Mouse (Mus musculus) central nervous system, embryonic 14 days (tissue): Measurements from ENCODE around the gene Sox30. TPM values are rescaled to one million over a fixed set of nuclear protein-coding genes. Genes with fewer than 3 reads are reported as not detected.

Experiments
- polyA plus RNA-seq: library from polyadenylated mRNA; depleted of rRNA; stranded (reverse); fragments of >200 nt; gene quantifications from 2 replicates; pipeline ENCODE4 v1.2.3, GENCODE M21; 2012; rRNA removed

The Sox30 gene
- polyA plus RNA-seq = 0.31 and 0.53 TPM in 2 replicates

DNA sequence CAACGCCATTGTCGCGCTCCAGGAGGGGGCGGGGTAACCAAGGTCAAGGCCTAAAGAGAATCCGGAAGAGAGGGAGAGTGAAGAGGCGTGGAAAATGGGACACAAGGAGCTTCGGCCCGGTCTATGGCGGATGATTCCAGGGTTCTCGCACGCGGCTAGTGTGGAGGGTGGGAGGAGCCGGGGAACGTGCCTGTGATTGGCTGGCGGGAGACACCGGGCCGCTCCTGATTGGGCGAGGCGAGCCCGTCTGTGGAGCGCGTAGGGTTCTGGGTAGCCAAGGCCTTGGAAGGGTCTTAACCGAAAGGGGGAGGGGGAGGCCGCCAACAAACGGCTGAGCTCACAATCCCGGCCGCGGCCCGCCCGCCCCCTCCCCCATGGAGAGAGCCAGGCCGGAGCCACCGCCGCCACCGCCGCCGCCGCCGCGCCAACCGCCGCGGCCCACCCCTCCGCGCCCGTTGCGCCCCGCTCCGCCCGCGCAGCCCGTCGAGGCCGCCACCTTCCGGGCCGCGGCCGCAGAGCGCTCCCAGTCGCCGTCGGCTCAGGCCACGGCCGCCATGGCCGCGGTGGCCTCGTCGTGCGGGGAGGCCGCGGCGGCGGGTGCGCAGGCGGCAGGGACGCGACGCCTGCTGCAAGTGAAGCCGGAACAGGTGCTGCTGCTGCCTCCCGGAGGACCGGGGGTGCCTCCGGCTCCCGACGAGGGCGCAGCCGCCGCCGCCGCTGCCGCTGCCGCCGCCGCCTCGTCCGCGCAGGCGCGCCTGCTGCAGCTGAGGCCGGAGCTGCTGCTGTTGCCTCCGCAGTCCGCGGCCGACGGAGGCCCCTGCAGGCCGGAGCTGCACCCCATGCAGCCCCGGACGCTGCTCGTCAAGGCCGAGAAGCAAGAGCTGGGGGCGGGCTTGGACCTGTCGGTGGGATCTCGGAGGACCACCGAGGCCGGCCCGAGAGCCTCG is at the start of gene Sox30:
Gene Sox30 (plus strand): TSS at position 365 of the 947 bp plus-strand sequence.

DNA sequence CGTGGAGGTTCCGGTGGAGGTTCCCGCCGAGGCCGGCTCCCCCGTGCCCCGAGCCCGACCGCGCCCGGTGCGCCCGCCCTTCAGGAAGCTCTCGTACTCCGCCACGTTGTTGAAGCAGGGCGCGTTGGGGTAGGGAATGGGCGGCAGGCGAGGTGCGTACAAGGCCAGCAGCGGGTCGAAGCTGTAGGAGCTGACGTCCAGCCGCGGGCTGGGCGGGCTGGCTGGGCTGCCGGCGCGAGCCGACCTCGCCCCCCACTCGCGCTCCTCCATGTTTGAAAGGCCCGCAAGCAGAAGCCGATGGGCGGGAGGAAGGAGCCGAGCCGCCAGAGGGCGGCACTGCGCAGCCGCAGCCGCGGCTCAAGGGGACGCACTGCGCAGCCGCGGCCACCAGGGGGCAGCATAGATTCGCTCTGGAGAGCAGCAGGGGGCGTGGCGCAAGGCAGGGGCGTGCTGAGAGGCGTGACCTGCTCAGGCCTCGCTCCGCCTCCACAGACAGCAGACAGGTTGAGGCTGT is 35.4 kb upstream of the Sox30 start, which contains the start of gene Lsm11:
Gene Lsm11 (minus strand): TSS at position 293 of the 514 bp plus-strand sequence.

DNA sequence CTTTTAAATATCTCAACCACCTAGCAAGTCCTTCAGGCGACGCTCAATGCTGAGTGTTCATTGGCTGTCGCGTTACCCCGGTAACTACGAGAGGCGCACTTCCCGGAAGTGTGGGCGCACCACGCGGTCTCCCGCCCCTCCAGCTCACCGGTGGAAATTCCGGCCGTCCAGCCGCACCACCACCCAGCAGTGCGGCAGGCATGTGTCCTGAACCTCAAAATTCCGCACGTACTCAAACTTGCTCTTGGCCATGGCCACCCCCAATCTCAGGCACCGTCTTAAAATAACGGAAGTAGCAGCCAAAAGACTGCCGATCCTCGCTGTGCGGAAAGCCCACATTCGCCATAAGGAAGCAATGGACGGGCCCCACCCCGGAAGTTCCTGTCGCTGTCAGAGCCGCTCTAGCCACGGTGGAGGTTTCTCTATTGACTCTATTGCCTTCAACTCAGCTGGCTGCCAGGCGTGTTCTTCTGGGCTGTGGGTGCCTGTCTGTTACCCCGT is 24.9 kb upstream of the Sox30 start, which contains the start of gene Thg1l:
Gene Thg1l (minus strand): TSS at position 368 of the 501 bp plus-strand sequence.

DNA sequence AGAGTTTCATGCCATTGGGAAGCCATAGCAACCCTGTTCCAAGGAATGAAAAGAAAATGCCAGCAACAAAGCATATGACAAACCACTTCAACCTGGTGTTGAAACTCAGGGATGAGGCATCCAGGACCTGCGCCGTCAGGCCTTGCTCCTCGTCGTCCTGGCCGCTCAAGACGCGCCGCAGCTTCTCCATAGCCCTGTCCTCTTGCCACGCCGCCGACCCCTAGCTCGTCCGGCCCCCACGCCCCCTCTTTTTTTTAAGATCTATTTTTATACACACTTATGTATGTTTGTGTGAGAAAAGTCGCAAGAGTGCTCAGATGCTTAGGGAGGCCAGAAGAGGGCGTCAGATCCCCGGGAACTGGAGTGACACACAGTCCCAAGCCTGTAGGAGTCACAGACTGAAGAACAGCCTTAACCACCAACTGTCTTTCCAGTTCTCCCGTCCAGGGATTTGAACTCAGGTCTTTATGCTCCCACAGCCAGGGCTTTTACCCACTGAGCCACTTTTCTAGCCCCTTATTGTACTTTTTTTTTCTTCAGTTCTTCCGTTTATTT is 72.1 kb downstream of the Sox30 start, which contains the start of gene Gm12166:
Gene Gm12166 (minus strand): TSS at position 217 of the 555 bp plus-strand sequence.

GRCm38 (mm10) chr11:46055896-46056769 is 76.0 kb downstream of the Sox30 start, which contains the start of gene Adam19:
Gene Adam19 (plus strand): TSS chr11:46055992.

Other genes with a start within 250 kb of the Sox30 start
- 58.3 and 62.7 TPM in 2 replicates for gene Clint1, start 128.3 kb upstream of the Sox30 start, polyA plus RNA-seq
- 18.1 and 18.6 TPM in 2 replicates for gene Lsm11, start 35.4 kb upstream of the Sox30 start, polyA plus RNA-seq
- 12.7 and 14.4 TPM in 2 replicates for gene Thg1l, start 24.8 kb upstream of the Sox30 start, polyA plus RNA-seq
- 6.2 and 7.4 TPM in 2 replicates for gene Gm12166, start 72.0 kb downstream of the Sox30 start, polyA plus RNA-seq
- 16.3 and 21.8 TPM in 2 replicates for gene Adam19, start 75.7 kb downstream of the Sox30 start, polyA plus RNA-seq
- gene Nipal4, start 186.2 kb downstream of the Sox30 start, polyA plus RNA-seq = 0.28 and 0.58 TPM in 2 replicates